Mouse (Mus musculus) CH12.LX (cell line): ENCODE data around the gene Rabgap1l. TPM values are rescaled to one million over a fixed set of nuclear protein-coding genes. Genes with fewer than 3 reads are reported as not detected.

Source experiments
- DNase-seq: peaks from one replicate; pipeline ENCODE4 v3.0.0-alpha.2; 2013; ENCODE audit errors: extremely low read depth
- H3K27ac ChIP-seq: 2 replicates; pipeline ENCODE4 v1.5.1; 2012; ENCODE audit warnings: low read depth, mild to moderate bottlenecking, control low read depth, moderate library complexity; ENCODE audit not compliant: insufficient read depth
- H3K27me3 ChIP-seq: replicated peaks from 2 replicates; pipeline ENCODE3; 2012; ENCODE audit warnings: inconsistent platforms
- H3K36me3 ChIP-seq, 2 experiments: replicated peaks in 1 of 2; 2 replicates each; pipeline versions ENCODE3 to v1.6.1; 2012; ENCODE audit warnings: inconsistent platforms in 1 of 2, low read length in 1 of 2, mild to moderate bottlenecking in 1 of 2, mixed read lengths in 1 of 2, moderate library complexity in 1 of 2; ENCODE audit not compliant: control insufficient read depth in 1 of 2, insufficient read depth in 1 of 2
- H3K4me1 ChIP-seq, 2 experiments: 2 replicates each; pipeline ENCODE4 v1.6.1; 2012; ENCODE audit warnings: inconsistent platforms in 1 of 2, moderate library complexity in 1 of 2; ENCODE audit not compliant: insufficient read depth in 2 of 2, control insufficient read depth in 1 of 2
- H3K4me2 ChIP-seq: 2 replicates; pipeline ENCODE4 v1.6.1; 2012; ENCODE audit warnings: low read depth, mild to moderate bottlenecking, control low read depth; ENCODE audit not compliant: poor library complexity, insufficient read depth, severe bottlenecking
- H3K4me3 ChIP-seq, 3 experiments: fragments of 150-350 bp in 1 of 3; sonication (generic) in 1 of 3; replicated peaks in 1 of 3; 2 replicates each; pipeline versions ENCODE3 to v1.5.1; 2011 to 2012; ENCODE audit warnings: low read depth in 2 of 3, low read length in 2 of 3, mild to moderate bottlenecking in 2 of 3, moderate library complexity in 2 of 3, control low read depth in 1 of 3, improper control_type of control experiment in 1 of 3, inconsistent platforms in 1 of 3, mixed read lengths in 1 of 3; ENCODE audit not compliant: poor library complexity in 1 of 3
- H3K79me2 ChIP-seq: replicated peaks from 2 replicates; pipeline ENCODE4 v1.6.1; 2012; ENCODE audit warnings: mild to moderate bottlenecking, moderate library complexity; ENCODE audit not compliant: control insufficient read depth, poor library complexity, insufficient read depth, severe bottlenecking; ENCODE audit errors: extremely low read depth
- H3K9ac ChIP-seq: 2 replicates; pipeline ENCODE4 v1.6.1; 2012; ENCODE audit warnings: low read depth, mild to moderate bottlenecking, control low read depth, moderate library complexity; ENCODE audit not compliant: insufficient read depth
- H3K9me3 ChIP-seq: replicated peaks from 2 replicates; pipeline ENCODE3; 2012; ENCODE audit warnings: low read length, inconsistent platforms, mixed read lengths
- CHD2 ChIP-seq: IDR thresholded peaks from 2 replicates; pipeline ENCODE4 v1.6.1; 2011; ENCODE audit warnings: low read length, improper control_type of control experiment
- CTCF ChIP-seq, 2 experiments: IDR thresholded peaks in 1 of 2; conservative IDR thresholded peaks in 1 of 2; 2 replicates each; pipeline ENCODE4 v1.5.1; 2011 to 2012; ENCODE audit warnings: low read depth in 2 of 2, low read length in 2 of 2, improper control_type of control experiment in 1 of 2, inconsistent platforms in 1 of 2, mild to moderate bottlenecking in 1 of 2, moderate library complexity in 1 of 2
- E2F4 ChIP-seq: IDR thresholded peaks from 2 replicates; pipeline ENCODE4 v1.6.1; 2011; ENCODE audit warnings: low read depth, low read length, improper control_type of control experiment; ENCODE audit not compliant: insufficient replicate concordance
- ETS1 ChIP-seq: conservative IDR thresholded peaks from 2 replicates; pipeline ENCODE4 v1.6.1; 2012; ENCODE audit warnings: low read depth, mild to moderate bottlenecking, inconsistent platforms, low read length, improper control_type of control experiment, moderate library complexity
- HCFC1 ChIP-seq: IDR thresholded peaks from 2 replicates; pipeline ENCODE4 v1.6.1; 2012; ENCODE audit warnings: low read depth, mild to moderate bottlenecking, inconsistent platforms, low read length, improper control_type of control experiment
- IRF4 ChIP-seq: IDR thresholded peaks from 2 replicates; pipeline ENCODE4 v1.6.1; 2014; ENCODE audit warnings: low read depth, mild to moderate bottlenecking, inconsistent platforms, low read length, improper control_type of control experiment
- KAT2A ChIP-seq: IDR thresholded peaks from 2 replicates; pipeline ENCODE4 v1.6.1; 2012; ENCODE audit warnings: low read length, improper control_type of control experiment, inconsistent platforms; ENCODE audit not compliant: insufficient replicate concordance
- MAFK ChIP-seq: IDR thresholded peaks from 2 replicates; pipeline ENCODE4 v1.6.1; 2011; ENCODE audit warnings: low read length, improper control_type of control experiment; ENCODE audit not compliant: insufficient replicate concordance
- MAX ChIP-seq: IDR thresholded peaks from 2 replicates; pipeline ENCODE4 v1.6.1; 2011; ENCODE audit warnings: low read length, improper control_type of control experiment
- MEF2A ChIP-seq: IDR thresholded peaks from 2 replicates; pipeline ENCODE4 v1.6.1; 2014; ENCODE audit warnings: low read depth, mild to moderate bottlenecking, inconsistent platforms, low read length, improper control_type of control experiment, borderline replicate concordance
- MXI1 ChIP-seq: IDR thresholded peaks from 2 replicates; pipeline ENCODE4 v1.6.1; 2011; ENCODE audit warnings: mild to moderate bottlenecking, low read depth, low read length, improper control_type of control experiment
- MYC ChIP-seq: IDR thresholded peaks from 2 replicates; pipeline ENCODE4 v1.6.1; 2011; ENCODE audit warnings: low read depth, mild to moderate bottlenecking, improper control_type of control experiment, low read length
- NRF1 ChIP-seq: IDR thresholded peaks from 2 replicates; pipeline ENCODE4 v1.6.1; 2014; ENCODE audit warnings: low read depth, mild to moderate bottlenecking, inconsistent platforms, low read length, improper control_type of control experiment, moderate library complexity
- RAD21 ChIP-seq: IDR thresholded peaks from 2 replicates; pipeline ENCODE4 v1.6.1; 2011; ENCODE audit warnings: low read depth, mild to moderate bottlenecking, low read length, improper control_type of control experiment, moderate library complexity
- RCOR1 ChIP-seq: conservative IDR thresholded peaks from 2 replicates; pipeline ENCODE4 v1.6.1; 2012; ENCODE audit warnings: low read depth, mild to moderate bottlenecking, inconsistent platforms, low read length, improper control_type of control experiment
- SMC3 ChIP-seq: IDR thresholded peaks from 2 replicates; pipeline ENCODE4 v1.6.1; 2011; ENCODE audit warnings: low read depth, low read length, improper control_type of control experiment
- USF1 ChIP-seq: IDR thresholded peaks from 2 replicates; pipeline ENCODE4 v1.6.1; 2014; ENCODE audit warnings: low read depth, mild to moderate bottlenecking, inconsistent platforms, low read length, improper control_type of control experiment
- ZC3H11A ChIP-seq: IDR thresholded peaks from 2 replicates; pipeline ENCODE4 v1.6.1; 2012; ENCODE audit warnings: low read depth, mild to moderate bottlenecking, inconsistent platforms, low read length, improper control_type of control experiment
- dilution Hi-C: fragments of 300-500 bp; cut with MboI; formaldehyde crosslinking; loops from 2 replicates; pipeline ENCODE4 v1.14.3; 2020; ENCODE audit warnings: low sequenced_read_pairs; ENCODE audit not compliant: extremely low pct_unique_long_range_greater_than_20kb, extremely low pct_ligation_motif_present
- in situ Hi-C: fragments of 300-500 bp; cut with MboI; formaldehyde crosslinking; loops from 3 replicates; pipeline ENCODE4 v1.14.3; 2019; ENCODE audit warnings: low sequenced_read_pairs, low pct_ligation_motif_present, low pct_unique_long_range_greater_than_20kb, mixed read lengths
- polyA plus RNA-seq: library from polyadenylated mRNA; unstranded; fragments of >175 nt; gene quantifications from 2 replicates; pipeline ENCODE4 v1.2.1, GENCODE M21; 2012; ENCODE audit warnings: low read depth; ENCODE audit not compliant: insufficient read length
- total RNA-seq, 2 experiments: library from RNA; depleted of rRNA; stranded (reverse); fragments of 300-350 nt in 1 of 2; fragments of >200 nt in 1 of 2; gene quantifications; 2 replicates each; pipeline ENCODE4 v1.2.3; 2012 to 2014

Gene Rabgap1l
- total and polyA plus RNA-seq, 3 experiments = 84.0 to 109 (median 85.6) TPM

DNA sequence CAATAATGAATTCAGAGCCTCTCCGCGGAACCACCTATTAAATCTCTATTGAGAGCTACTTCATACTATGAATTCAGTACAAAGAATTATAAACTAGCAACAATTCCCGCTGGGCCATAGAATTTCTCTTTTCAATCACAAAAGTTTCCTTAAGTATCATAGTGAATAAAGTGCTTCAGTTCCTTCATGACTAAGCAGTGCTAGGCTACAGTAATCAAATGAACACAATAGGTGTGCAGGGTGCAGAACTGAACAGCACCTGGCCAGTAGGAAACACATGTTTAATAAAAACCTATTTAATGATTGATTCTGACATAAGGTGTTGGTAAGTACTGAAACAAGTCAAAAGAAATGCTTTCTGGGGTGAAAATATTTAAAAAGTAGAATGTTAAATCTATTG, 560.9 kb downstream of the Rabgap1l start:
- dilution Hi-C loops (no loop called here), in situ Hi-C loops (no loop called here)
- no peaks in the 10 kb centered on the region for H3K27me3 ChIP-seq
- no peak for DNase-seq
- H3K4me2 ChIP-seq = no peak overlapping the region
- peaks cover 6 to 29% of the 10 kb centered on the region in 2 experiments; a peak in 3 of 4 replicates for H3K4me1 ChIP-seq
- H3K27ac ChIP-seq = no peak overlapping the region
- no peak overlapping the region for H3K9ac ChIP-seq
- no peak overlapping the region for H3K4me3 ChIP-seq
- no peaks in the 10 kb centered on the region for H3K79me2 ChIP-seq
- TF ChIP-seq USF1 (no peak), MAFK (no peak), MYC (no peak), NRF1 (no peak), SMC3 (no peak), ETS1 (no peak), CHD2 (no peak), RAD21 (no peak), IRF4 (no peak)
- peaks cover 27 to 46% of the 10 kb centered on the region in 2 experiments for H3K36me3 ChIP-seq
- H3K9me3 ChIP-seq = no peaks in the 10 kb centered on the region

DNA sequence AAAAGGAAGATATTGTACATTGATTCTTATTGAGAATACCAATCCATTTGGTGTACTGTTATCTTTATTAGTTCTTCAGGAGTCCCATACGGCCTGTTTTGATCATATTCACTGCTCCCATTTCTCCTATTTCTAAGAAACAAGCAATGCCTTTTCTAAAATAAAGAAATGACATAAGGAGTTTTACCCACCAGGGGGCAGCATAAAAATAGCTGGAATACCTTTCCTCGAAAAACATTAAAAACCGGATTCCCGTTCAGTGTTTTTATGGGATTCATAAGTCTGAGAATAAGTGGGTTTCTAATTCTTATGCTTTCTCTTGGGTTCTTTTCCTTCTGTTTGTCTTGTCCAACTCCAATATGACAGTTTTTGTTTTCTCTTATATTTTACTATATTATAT, 562.0 kb downstream of the Rabgap1l start:
- no peak overlapping the region for H3K27ac ChIP-seq
- DNase-seq = no peak
- no peak overlapping the region for H3K9ac ChIP-seq
- no peak for TF ChIP-seq KAT2A
- peak; percentile 50 for TF ChIP-seq RAD21
- no peak for TF ChIP-seq MAFK
- TF ChIP-seq ZC3H11A = no peak
- no peak for TF ChIP-seq RCOR1
- TF ChIP-seq MAX = no peak
- TF ChIP-seq MXI1 = no peak
- peak in 1 of 2 experiments; percentile 63; a peak in 2 of 4 replicates for TF ChIP-seq CTCF (conservative IDR thresholded peaks at IDR 0.05 in 1 of 2, IDR thresholded peaks at IDR 0.05 in 1 of 2; ENCODE audit: low read depth in 2 of 2, low read length in 2 of 2)
- peak; percentile 67 for TF ChIP-seq SMC3
- TF ChIP-seq MEF2A = no peak
- TF ChIP-seq E2F4 = no peak
- TF ChIP-seq NRF1 = no peak
- TF ChIP-seq HCFC1 = no peak
- H3K79me2 ChIP-seq = no peaks in the 10 kb centered on the region
- peaks cover 6 to 27% of the 10 kb centered on the region in 2 experiments; a peak in 3 of 4 replicates for H3K4me1 ChIP-seq
- dilution Hi-C loops (no loop called here), in situ Hi-C loops (no loop called here)
- H3K36me3 ChIP-seq = peaks cover 29 to 43% of the 10 kb centered on the region in 2 experiments
- H3K4me2 ChIP-seq = no peak overlapping the region
- no peaks in the 10 kb centered on the region for H3K27me3 ChIP-seq
- no peaks in the 10 kb centered on the region for H3K9me3 ChIP-seq
- no peak overlapping the region for H3K4me3 ChIP-seq
